ENCODE assay signal across 17 mouse cellular contexts in genomic region chr9:95809596-95809995, GRCm38 (mm10). TPM values are rescaled to one million over a fixed set of nuclear protein-coding genes. Genes with fewer than 3 reads are reported as not detected.
DNase-seq lines count a peak whose midpoint lies in the region; TF ChIP-seq lines count a peak whose summit lies in the region.
"Had no signal": no experiment of that assay in that cellular context is flagged by ENCODE, and none has a peak within 500 bp of the region (broad histone marks: within the 10 kb centered on the region; RNA-seq: fewer than 3 reads in every experiment).

No protein-coding gene starts in this region.

- TF ChIP-seq CTCF in C2C12 (IDR thresholded peaks at IDR 0.05; ENCODE audit: control insufficient read depth, insufficient read depth, insufficient read length) = no peak

- H3K4me3 ChIP-seq in C2C12 (ENCODE audit: insufficient read depth, poor library complexity, severe bottlenecking) = no peak overlapping the region
- H3K4me3 ChIP-seq: embryonic facial prominence, embryonic 15.5 days; forebrain, embryonic 15.5 days; heart, embryonic 12.5 days; hindbrain, embryonic 15.5 days had no signal

- H3K36me3 ChIP-seq in C2C12 (ENCODE audit: control insufficient read depth, insufficient read depth) = no peaks in the 10 kb centered on the region
- H3K36me3 ChIP-seq: embryonic facial prominence, embryonic 15.5 days; forebrain, embryonic 15.5 days; heart, embryonic 12.5 days; hindbrain, embryonic 15.5 days had no signal

- H3K79me3 ChIP-seq in C2C12 (ENCODE audit: low read depth) = no peaks in the 10 kb centered on the region

- H3ac ChIP-seq in C2C12 (ENCODE audit: control insufficient read depth, insufficient read length, low read depth) = no peak overlapping the region

- H3K79me2 ChIP-seq in C2C12 (ENCODE audit: control insufficient read depth, insufficient read depth) = no peaks in the 10 kb centered on the region

- peak; percentile 6 for DNase-seq in cerebellum, adult 9-10 months
- no peak for DNase-seq in cerebellum, adult 11 months
- peak; percentile 22 for DNase-seq in layer of hippocampus, adult 11-12 months (ENCODE audit: low spot score)
- DNase-seq in layer of hippocampus, adult 9-10 months (ENCODE audit: low spot score) = no peak
- DNase-seq in lung, postnatal 36 days = no peak
- no peak for DNase-seq in kidney, adult 9 months
- DNase-seq: adrenal gland, adult 8-10 months; adrenal gland, postnatal 36 days; cerebellum, adult 11-12 months; cerebellum, adult 9-11 months; cerebellum, postnatal 36 days; gastrocnemius, postnatal 14 days had no signal

- no peaks in the 10 kb centered on the region for H3K27me3 ChIP-seq in C2C12 (ENCODE audit: control insufficient read depth, insufficient read depth, insufficient read length)
- H3K27me3 ChIP-seq: embryonic facial prominence, embryonic 15.5 days; forebrain, embryonic 15.5 days; heart, embryonic 12.5 days; hindbrain, embryonic 15.5 days had no signal

TF ChIP-seq in C2C12, 6 proteins besides CTCF, POLR2A, EP300 and RAD21:
- TF ChIP-seq MAX (IDR thresholded peaks at IDR 0.05) = no peak
- peak; percentile 16 for TF ChIP-seq USF1 (IDR thresholded peaks at IDR 0.05; ENCODE audit: low read depth)

RNA-seq across cellular contexts. Expression of gene Pls1, which starts 35.5 kb away (rescaled TPM):
- polyA plus RNA-seq in C2C12 (2012; fragmentation: generic; extraction: Trizol) = 0.01 TPM

RNA-seq across cellular contexts. Expression of gene Atr, which starts 47.8 kb away (rescaled TPM):
- 2.1 TPM for polyA plus RNA-seq in C2C12 (2012; fragmentation: generic; extraction: Trizol)

RNA-seq across cellular contexts. Expression of gene Trpc1, which starts 59.4 kb away (rescaled TPM):
- polyA plus RNA-seq in C2C12 (2012; fragmentation: generic; extraction: Trizol) = 0.30 TPM

Comparison
In these comparisons a context has a peak if more than half of its experiments do, and no peak if none do; other contexts are left out.
1. DNase-seq: peak in cerebellum, adult 9-10 months (single experiment) and layer of hippocampus, adult 11-12 months (single experiment); none in cerebellum, adult 11 months (single experiment), layer of hippocampus, adult 9-10 months (single experiment), lung, postnatal 36 days (single experiment) and kidney, adult 9 months (single experiment).